Mouse (Mus musculus) telencephalon, adult 2 months (tissue): ENCODE measurements around the gene Imp3.
"Not testable (repeated sequence)": the region's sequence is repeated elsewhere in the genome, so short reads cannot be mapped to it uniquely, and the experiment has no call there.

Experiments used
- DNase-seq: peaks from one replicate; pipeline ENCODE4 v3.0.0-alpha.2; 2011; ENCODE audit warnings: low read depth, low spot score

Imp3 gene

DNA sequence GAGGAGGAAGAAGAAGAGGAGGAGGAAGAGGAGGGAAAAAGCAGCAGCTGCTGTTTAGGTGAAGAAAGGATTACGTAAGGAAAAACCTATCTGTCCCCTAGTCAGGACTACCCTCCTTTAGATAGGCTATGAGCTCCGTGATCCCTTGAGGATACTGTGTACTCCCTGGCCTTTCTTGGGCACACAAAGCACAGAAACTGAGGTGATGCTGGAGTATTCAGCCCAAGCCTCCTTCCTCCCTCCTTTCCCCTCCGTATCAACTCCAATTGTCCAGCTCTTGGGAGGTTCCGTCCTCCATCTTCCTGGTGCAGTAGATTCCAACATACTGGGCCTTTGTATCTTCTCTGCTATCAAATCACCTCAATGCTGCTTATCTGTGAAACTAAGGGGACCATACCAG, 14.5 kb upstream of the Imp3 start:
- no peak for DNase-seq

DNA sequence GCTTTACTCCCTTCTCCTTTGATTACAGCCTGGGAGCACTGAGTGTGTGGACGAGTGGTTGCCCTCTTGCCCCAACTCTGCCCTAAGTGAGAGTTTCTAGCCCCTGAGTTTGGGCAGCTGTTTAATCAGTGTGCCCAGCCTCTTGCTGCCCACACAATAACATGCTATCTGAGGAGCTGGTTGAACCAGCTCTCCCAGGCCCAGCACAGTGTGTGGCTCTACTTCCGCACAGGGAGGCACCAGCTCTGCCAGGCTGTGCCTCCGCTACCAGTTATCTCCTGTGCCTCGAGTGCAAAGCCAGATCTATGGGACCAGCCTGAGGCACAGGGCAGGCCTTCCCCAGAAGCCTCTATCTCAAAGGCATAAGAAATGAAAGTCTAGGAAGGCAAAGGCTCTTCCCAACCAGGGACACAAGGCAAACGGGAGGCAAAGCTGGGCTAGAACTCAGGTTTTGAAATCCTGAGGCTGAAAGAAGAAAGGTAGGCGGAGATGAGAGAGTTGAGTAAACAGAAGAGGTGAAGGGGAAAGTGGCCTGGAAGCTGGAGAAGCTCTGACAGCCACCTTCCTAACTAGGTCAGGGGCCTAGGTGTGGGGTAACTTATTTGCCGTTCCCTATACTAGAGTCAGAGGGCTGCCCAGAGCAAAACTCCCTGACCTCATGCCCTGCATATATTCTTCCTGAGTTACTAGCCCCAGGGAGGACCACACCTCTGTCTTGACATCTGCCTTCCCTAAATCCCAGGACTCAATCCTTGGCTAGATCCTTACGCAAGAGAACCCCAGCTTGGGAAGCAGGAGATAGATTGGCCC, 13.2 kb upstream of the Imp3 start:
- DNase-seq, result no peak

DNA sequence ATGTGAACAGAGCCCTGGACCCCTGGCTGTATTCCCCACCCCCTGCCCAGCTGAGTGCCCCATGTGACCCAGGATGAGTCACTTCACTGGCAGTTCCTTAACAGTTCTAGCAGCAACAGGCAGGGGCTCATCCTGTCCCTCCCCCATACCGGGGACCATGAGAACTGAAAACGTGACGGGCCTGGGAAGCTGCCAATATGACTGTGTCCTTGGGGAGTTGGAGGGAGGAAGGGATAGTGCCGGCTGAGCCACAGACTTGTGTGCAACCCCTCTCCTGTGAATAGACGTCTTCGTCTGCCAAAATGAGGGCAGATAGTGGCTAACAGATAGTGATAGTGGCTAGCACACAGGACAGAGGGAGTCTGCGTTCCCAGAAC, 12.6 kb upstream of the Imp3 start:
- peak; percentile 49 for DNase-seq

DNA sequence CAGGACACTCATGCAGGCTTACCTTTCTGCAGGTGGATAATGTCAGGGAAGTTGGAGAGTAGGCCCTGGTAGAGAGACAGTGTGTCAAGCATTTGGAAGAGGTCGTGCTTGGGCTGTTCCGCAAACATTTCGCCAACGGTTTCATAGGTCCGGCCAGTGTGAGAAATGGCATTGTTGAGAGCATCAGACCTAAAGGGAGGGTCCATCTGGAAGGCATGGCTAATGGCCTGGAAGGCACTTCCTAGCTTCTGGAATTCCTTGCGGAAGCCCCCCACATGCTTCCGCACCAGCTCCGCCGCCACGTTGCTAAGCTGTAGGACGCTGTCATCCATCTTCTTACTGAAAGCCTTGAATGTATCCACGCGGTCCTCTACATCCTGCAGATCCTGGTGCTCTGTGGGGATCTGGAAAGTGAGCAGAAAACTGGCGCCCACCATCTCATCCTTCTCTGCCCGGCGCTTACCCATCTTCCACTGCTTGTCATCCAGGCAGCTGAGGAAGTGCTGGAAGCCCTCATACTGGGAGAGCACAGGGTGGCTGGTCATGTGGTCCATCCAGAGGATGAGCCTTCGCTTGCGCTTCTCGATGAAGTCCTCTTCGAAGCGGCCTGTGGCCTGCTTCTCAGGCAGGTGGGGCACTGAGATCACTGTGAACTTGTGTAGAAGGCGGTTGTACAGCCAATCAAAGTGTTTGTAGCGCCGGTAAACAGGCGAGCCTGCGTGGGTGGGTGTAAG, 11.8 kb upstream of the Imp3 start:
- no peak for DNase-seq

DNA sequence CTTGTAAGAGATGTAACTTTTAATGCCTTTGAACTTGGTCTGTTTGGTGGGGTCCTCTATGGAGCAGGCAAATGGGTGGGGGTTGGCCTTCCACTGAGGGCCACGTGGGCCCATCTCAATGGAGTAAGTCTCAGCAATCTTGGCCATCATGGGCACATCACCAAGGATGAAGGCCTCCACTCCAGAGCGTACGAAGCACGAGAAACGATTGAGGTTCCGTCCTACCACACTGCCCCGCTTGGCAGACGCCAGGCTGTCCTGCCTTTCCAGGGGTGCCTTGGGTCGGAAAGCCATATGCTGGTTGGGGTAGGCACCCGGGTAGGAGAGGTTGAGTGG, 11.3 kb upstream of the Imp3 start:
- DNase-seq, result no peak

DNA sequence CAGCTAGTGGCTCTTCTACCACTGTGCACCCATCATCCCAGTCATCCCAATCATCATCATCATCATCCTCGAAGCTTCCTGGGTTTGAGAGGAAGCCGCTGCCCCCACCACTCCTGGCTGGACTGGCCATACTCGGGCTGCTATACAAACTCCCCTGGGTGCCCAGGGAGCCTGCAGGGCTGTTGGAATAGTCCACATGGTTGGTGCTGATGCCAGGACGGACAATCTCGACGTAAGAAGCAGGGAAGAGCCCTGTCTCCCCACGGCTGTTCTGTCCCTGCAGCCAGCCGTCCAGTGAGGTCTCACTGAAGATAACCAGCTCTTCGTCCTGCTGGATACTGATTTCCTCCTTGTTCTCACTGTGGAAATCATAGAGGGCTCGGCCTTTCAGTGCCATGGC, 10.9 kb upstream of the Imp3 start:
- no peak for DNase-seq

DNA sequence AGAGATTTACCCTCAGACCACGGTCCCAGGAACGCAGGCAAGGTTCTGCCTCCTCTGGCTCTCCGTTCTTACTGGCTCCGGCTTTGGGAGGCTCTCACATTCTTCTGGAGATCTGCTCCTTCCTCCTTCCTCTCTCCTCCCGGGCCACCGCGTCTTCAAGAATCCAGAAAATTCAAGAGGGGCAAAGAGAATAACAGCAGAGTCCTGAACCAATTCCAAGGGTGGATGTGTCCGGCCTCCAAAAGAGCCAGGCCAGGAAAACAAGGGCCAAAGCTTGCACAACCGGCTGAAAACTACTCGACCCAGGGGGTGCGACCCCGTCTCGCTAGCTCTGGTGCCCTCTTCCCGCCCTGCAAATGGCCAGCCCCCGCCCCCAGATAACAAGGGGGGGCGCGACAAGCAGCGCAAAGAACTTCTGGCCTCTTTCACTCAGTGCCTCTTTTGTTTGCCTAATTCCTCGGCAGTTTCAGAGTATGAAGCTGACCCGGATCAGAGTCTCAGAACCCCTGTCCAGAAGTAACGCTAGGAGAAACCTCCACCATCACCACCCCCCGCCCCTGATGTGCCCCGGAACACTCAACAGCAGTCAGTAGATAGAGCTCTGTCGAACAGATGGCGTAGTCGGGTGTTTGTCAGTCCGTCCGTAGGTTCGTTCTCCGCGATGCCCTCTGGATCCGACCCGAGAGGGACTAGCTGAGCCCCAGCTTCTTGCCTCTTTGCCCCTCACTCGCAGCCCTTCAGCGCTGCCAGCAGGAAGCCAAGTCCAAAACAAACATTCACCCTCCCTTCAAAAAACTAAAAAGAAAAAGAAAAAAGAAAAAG, 9.9 kb upstream of the Imp3 start:
- no peak for DNase-seq

DNA sequence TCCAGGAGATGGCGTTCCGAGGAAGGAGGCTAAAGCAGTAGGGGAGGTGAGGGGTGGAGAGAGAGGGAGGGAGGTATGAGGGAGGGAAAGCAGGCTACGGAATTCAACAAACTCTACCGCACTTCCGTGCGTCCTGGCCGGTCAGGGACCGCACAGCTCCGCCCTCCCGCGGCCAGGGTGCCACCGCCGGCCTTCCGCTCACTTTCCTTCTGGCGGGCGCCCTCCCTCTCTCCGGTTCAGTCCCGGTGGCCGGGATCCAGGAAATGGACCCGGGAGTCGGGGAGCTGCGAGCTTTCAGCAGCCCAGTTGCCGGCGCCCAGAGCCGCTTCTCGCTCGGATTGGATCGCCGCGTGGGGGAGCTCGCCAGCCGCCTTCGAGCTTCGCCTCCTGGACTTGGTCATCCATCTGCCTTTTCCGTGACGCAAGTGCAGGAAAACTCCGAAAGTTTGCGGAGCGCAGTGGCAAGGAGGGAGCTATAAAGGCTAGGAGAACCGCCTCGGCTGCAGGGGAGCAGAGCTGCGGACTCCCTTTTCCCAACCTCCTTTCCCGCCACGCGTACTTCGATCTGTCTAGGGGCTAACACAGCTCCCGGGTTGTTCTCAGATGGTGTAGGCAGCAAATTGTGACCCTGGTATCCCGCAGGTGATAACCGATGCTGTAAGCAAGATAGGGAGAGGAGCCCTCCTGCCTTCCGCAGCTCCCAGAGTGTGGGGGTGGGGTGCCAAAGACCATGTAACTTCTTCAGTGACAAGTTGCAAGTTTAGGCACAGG, 9.0 kb upstream of the Imp3 start, which contains the start of gene Snx33:
Snx33 (minus strand) TSS at position 331 of the 771 bp plus-strand sequence.
- peak; percentile 59 for DNase-seq

DNA sequence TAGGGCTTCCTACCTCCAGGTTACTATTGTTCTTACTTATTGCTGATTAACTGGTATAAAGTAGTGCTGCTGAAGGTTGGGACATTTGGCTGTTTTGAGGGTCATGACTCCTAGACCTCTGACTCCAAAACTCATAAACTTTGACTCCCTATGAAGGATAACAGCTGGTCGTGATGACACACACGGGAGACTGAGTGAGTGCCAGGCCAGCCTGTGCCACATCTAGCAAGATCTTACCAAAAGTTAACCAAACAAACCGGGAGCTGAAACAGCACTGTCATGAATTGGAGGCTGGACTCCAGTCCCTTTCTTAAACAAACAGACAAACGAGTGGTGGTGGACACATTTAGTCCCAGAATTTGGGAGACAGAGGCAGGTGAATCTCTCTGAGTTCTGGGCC, 7.8 kb upstream of the Imp3 start:
- no peak for DNase-seq

DNA sequence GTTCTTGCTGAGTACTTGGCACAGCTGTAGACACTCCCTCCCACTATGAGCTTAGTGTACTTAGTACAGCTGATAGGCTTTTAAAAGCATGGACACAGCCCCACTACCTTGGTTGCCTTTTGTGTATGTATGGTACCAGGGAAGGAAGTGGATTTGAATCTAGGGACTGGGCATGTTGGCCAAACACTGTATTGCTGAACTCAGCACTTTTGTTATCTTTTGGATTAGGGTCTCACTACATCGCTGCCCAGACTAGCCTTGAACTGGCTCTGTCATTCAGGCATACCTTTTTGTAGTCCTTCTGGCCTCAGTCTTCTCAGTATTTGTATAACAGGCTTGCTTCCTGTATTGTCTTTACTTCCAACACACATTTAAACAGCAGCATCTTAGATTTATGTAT, 6.7 kb upstream of the Imp3 start:
- no peak for DNase-seq

DNA sequence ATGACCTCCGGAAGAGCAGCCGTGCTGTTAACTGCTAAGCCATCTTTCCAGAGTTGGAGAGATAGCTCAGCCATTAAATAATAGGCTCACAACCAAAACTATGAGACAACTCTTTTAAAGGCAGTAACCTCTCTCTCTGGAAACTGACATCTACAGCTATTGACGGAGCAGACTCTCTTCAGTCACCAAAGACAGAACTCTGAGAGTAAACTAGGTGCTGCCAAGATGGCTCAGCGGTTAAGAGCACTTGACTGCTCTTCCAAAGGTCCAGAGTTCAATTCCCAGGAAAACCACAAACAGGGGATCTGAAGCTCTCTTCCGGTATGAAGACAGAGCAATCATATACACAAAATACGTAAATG, 433 bp upstream of the Imp3 start:
- no peak for DNase-seq

DNA sequence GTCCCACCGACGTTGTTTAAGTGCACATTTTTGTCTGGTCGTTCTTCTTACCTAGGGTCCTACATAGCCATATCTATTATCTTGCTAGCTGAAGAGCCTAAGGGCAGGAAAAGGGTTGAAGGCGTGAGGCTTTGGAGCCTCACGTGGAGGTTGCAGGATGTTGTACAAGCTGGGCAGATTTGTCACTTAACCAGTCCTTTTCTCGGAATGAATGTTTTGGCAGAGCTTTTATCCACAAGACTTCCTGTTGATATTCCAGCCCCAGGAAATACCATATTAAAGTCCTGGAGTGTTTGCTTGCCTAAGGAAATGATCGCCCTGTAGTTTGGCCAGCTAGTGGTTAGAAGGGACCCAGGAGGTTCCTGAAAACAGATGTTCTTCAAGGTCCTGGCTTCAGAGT, 1.1 kb downstream of the Imp3 start:
- no peak for DNase-seq

DNA sequence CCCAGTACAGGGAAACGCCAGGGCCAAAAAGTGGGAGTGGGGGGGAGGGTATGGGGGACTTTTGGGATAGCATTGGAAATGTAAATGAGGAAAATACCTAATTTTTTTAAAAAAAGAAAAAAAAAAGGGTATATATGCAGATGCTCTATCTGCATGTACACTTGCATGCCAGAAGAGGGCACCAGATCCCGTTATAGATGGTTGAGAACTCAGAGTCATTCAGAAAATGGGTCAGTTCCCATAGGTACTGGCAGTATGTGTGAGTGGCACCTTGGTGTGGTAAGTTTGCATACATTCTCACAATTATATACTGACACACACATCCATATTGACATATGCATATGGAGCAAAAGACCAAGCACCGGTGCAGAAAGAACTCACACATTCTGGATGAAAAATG, 10.2 kb downstream of the Imp3 start:
- not testable (repeated sequence) for DNase-seq

DNA sequence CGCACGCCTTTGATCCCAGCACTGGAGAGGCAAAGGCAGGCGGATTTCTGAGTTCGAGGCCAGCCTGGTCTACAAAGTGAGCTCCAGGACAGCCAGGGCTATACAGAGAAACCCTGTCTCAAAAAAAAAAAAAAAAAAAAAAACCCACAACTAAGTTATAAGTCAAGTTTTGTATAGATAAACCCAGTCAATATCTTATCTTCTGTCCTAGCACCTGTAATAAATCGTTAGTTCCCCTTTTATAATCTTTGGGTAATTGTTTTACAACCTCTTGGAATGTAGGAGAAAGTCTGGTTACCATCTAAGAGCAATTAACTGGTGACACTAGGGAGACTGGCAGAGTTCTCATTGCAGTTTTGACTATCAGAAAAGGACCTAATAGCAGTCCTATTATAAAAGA, 11.4 kb downstream of the Imp3 start:
- not testable (repeated sequence) for DNase-seq

DNA sequence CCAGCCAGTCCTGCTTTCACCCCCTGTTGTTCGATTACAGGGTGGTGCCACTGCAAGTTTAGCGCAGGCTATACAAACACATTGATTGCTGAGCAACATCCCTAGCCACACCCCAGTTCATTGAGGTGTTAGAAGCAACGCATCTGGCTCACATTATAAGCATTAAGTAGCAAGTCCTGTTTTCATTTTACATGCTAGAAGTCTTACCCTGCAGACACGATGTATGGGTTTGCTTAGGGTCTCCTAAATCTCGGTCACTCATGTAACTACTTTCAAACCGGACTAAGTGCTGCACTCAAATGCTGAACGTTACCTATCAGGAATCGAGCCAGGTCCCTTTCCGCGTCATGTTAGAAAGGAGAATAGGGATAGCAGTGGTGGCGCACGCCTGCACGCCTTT, 12.5 kb downstream of the Imp3 start:
- no peak for DNase-seq

DNA sequence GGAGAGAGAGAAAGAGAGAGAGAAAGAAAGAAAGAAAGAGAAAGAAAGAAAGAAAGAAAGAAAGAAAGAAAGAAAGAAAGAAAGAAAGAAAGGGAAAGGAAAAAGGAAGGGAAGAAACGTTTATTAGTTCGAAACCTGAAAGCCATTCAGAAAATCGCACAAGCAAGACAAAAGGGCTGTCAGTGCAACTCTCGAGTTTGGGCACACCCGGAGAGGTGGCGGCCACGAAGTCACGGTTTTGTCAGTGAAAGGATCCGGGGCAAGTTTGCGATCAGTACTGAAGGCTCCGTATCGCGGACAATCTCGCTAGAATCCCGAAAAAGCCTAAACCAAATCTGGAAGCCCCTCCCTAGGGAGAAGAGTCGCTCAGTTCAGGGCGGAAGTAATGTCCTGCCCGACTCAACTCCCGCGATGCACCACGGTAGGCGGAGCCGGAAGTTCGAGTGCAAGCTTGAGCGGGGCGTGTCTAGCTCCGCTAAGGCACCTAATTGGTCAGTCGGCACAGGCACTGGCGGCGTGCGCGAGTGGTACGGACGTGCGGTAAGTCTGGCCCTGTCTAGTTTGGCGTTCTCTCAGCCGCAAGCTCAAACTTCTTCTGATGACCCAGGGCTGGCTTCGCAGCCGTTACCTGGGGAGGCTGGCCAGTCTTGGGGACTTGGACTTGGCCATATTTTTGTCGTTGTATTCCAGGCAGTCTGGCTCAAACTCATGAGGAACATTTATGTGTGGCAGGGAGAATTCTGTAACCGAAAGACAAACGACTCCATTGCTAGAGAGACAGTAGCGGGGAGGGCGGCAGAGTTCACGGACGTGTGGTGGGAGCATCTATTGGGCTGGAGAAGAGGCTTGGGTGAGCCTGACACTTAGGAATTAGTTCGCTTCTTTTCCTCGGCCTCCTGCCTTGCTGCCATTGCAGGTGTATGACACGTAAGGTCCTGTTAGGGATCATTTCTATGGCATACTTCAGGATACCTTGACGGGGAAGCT, 13.4 kb downstream of the Imp3 start, which contains the start of gene Snupn:
Snupn (plus strand) TSS at position 465 of the 987 bp plus-strand sequence.
- DNase-seq, result peak; percentile 98

DNA sequence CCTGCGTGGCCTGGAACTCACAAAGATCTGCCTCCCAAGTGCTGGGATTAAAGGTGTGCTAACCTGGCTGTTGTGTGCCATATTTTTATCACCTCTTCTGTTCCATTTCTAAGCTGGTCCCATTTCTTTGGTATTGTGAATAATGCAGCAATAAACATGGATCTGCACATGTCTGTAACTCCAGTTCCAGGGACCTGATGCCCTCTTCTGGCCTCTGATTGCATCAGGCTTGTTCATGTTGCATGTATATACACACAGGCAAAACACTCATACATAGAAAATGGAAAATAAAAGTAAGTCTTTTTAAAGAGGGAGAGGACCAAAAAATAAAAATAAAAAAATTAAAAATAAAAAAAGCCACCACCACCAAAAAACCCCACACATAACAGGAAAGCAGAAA, 16.3 kb downstream of the Imp3 start:
- no peak for DNase-seq

DNA sequence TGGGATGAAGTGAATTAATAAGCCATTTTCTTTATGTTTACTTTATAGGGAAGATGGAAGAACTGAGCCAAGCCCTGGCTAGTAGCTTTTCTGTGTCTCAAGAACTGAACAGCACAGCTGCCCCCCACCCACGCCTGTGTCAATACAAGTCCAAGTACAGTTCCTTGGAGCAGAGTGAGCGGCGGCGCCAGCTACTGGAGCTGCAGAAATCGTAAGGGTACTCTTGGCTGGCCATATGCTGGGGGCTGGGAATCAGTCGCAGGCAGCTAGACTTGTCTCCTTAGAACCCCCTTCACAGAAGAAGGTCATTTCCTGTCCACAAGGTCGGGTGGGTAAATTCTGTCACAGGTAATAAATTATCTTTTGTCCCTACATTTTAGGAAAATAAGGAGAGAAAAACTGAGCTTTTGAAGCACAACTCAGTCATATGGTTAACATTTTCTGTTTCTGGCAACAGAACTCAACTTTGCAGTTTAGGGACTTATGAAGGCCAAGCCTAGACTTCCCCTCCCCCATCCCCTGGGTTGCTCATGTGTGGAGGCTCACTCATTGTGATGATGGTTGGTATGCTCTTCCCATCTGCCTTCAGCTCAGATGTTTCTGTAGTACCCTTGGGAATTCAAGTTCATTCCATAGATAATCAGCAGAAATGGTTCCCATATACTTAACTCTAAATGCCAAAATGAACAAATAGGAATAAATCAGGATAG, 19.8 kb downstream of the Imp3 start:
- DNase-seq, result no peak

DNA sequence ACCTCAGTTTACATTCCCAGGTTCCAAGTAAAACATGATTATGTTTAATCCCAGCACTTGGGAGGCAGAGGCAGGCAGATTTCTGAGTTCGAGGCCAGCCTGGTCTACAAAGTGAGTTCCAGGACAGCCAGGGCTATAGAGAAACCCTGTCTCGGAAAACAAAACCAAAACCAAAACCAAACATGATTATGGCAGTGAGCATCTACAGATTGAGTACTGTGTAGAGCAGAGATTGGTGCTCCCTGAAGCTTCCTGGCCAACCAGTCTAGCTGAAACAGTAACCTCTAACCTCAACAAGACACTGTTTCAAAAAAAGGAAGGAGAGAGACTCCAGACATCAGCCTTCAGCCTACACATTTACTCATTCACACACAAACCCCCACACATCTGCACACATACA, 21.4 kb downstream of the Imp3 start:
- DNase-seq, result no peak

DNA sequence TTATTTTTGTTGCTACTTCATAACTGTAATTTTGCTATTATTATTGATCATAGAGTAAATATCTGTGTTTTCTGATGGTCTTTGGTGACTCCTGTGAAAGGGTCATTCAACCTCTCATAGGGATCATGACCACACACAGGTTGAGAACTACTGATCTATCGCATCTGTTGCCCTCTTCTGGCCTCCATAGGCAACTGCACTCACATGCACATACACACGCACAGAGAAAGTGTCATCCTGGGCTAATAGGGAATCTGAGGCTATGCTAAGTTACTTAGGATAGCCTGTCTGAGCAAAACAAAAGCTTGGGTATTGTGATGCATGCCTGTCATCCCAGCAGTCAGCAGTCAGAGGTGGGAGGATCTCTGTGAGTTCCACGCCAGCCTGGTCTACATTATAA, 24.3 kb downstream of the Imp3 start:
- no peak for DNase-seq
